Mouse (Mus musculus): ENCODE measurements at regions not wholly inside any gene's neighbourhood (a gene's known extent, or its start where the extent isn't known, plus 50 kb on each side); places are given as distances from the start of the nearest gene placed in this dataset.

- TF ChIP-seq MYOG (IDR thresholded peaks at IDR 0.05; ENCODE audit: control insufficient read depth in 1 of 3, insufficient read depth in 1 of 3, insufficient read length in 2 of 3, low read depth in 2 of 3), result no peak
- no peak for TF ChIP-seq MAX (IDR thresholded peaks at IDR 0.05; ENCODE audit: low read depth)
- no peak for TF ChIP-seq CEBPB (IDR thresholded peaks at IDR 0.05; ENCODE audit: insufficient read depth, poor library complexity, severe bottlenecking)
- TF ChIP-seq MYOD1 (IDR thresholded peaks at IDR 0.05; ENCODE audit: control insufficient read depth in 1 of 3, insufficient read length in 2 of 3, low read depth in 2 of 3), result no peak
- TF ChIP-seq USF1 (IDR thresholded peaks at IDR 0.05; ENCODE audit: low read depth), result no peak
- no peak for TF ChIP-seq POLR2AphosphoS2 (IDR thresholded peaks at IDR 0.05; ENCODE audit: insufficient read length, low read depth)
- no peak for TF ChIP-seq TCF3 (IDR thresholded peaks at IDR 0.05; ENCODE audit: insufficient read length, low read depth)
- no peak for TF ChIP-seq SRF (IDR thresholded peaks at IDR 0.05; ENCODE audit: control insufficient read depth, insufficient read length, low read depth)
- TF ChIP-seq E2F4 (IDR thresholded peaks at IDR 0.05; ENCODE audit: insufficient read depth), result no peak
- no peak for TF ChIP-seq TCF12 (IDR thresholded peaks at IDR 0.05; ENCODE audit: insufficient read depth, poor library complexity, severe bottlenecking)
- TF ChIP-seq REST (IDR thresholded peaks at IDR 0.05; ENCODE audit: insufficient read depth, insufficient read length), result no peak
- TF ChIP-seq POLR2A (IDR thresholded peaks at IDR 0.05; ENCODE audit: insufficient read length, low read depth), result no peak
- H3K27me3 ChIP-seq (ENCODE audit: control insufficient read depth, insufficient read depth, insufficient read length), result no peaks in the 10 kb centered on the region
- H3K36me3 ChIP-seq (ENCODE audit: control insufficient read depth, insufficient read depth), result no peaks in the 10 kb centered on the region
- no peak overlapping the region for H3K4me3 ChIP-seq
- no peak overlapping the region for H3K4me2 ChIP-seq (ENCODE audit: low read depth)
- H3ac ChIP-seq (ENCODE audit: control insufficient read depth, insufficient read length), result no peak overlapping the region
- H3K79me2 ChIP-seq (ENCODE audit: control insufficient read depth, insufficient read depth), result no peaks in the 10 kb centered on the region
Measured at GRCm38 (mm10) chr15:63614191-63614590, 230.8 kb downstream of the Gsdmc2 start.

GRCm38 (mm10) chr15:63613120-63613519 is 231.9 kb downstream of the Gsdmc2 start:
- no peak overlapping the region for H3K4me2 ChIP-seq (ENCODE audit: low read depth)
- no peak overlapping the region for H3ac ChIP-seq (ENCODE audit: control insufficient read depth, insufficient read length)
- no peaks in the 10 kb centered on the region for H3K27me3 ChIP-seq (ENCODE audit: control insufficient read depth, insufficient read depth, insufficient read length)
- H3K36me3 ChIP-seq (ENCODE audit: control insufficient read depth, insufficient read depth), result no peaks in the 10 kb centered on the region
- no peaks in the 10 kb centered on the region for H3K79me2 ChIP-seq (ENCODE audit: control insufficient read depth, insufficient read depth)
- no peak for TF ChIP-seq E2F4 (IDR thresholded peaks at IDR 0.05; ENCODE audit: insufficient read depth)
- TF ChIP-seq TCF12 (IDR thresholded peaks at IDR 0.05; ENCODE audit: insufficient read depth, poor library complexity, severe bottlenecking), result no peak
- TF ChIP-seq MYOG (IDR thresholded peaks at IDR 0.05; ENCODE audit: control insufficient read depth in 1 of 3, insufficient read depth in 1 of 3, insufficient read length in 2 of 3, low read depth in 2 of 3), result no peak
- TF ChIP-seq TCF3 (IDR thresholded peaks at IDR 0.05; ENCODE audit: insufficient read length, low read depth), result no peak
- TF ChIP-seq REST (IDR thresholded peaks at IDR 0.05; ENCODE audit: insufficient read depth, insufficient read length), result no peak
- TF ChIP-seq MYOD1 (IDR thresholded peaks at IDR 0.05; ENCODE audit: control insufficient read depth in 1 of 3, insufficient read length in 2 of 3, low read depth in 2 of 3), result no peak
- TF ChIP-seq CEBPB (IDR thresholded peaks at IDR 0.05; ENCODE audit: insufficient read depth, poor library complexity, severe bottlenecking), result no peak
- TF ChIP-seq POLR2A (IDR thresholded peaks at IDR 0.05; ENCODE audit: insufficient read length, low read depth), result no peak
- TF ChIP-seq SRF (IDR thresholded peaks at IDR 0.05; ENCODE audit: control insufficient read depth, insufficient read length, low read depth), result no peak
- no peak for TF ChIP-seq POLR2AphosphoS2 (IDR thresholded peaks at IDR 0.05; ENCODE audit: insufficient read length, low read depth)
- TF ChIP-seq MAX (IDR thresholded peaks at IDR 0.05; ENCODE audit: low read depth), result no peak
- no peak for TF ChIP-seq USF1 (IDR thresholded peaks at IDR 0.05; ENCODE audit: low read depth)
- no peak overlapping the region for H3K4me3 ChIP-seq

- TF ChIP-seq POLR2A (IDR thresholded peaks at IDR 0.05; ENCODE audit: insufficient read length, low read depth), result no peak
- TF ChIP-seq CEBPB (IDR thresholded peaks at IDR 0.05; ENCODE audit: insufficient read depth, poor library complexity, severe bottlenecking), result no peak
- TF ChIP-seq MYOG (IDR thresholded peaks at IDR 0.05; ENCODE audit: control insufficient read depth in 1 of 3, insufficient read depth in 1 of 3, insufficient read length in 2 of 3, low read depth in 2 of 3), result no peak
- no peak for TF ChIP-seq REST (IDR thresholded peaks at IDR 0.05; ENCODE audit: insufficient read depth, insufficient read length)
- TF ChIP-seq E2F4 (IDR thresholded peaks at IDR 0.05; ENCODE audit: insufficient read depth), result no peak
- no peak for TF ChIP-seq TCF3 (IDR thresholded peaks at IDR 0.05; ENCODE audit: insufficient read length, low read depth)
- TF ChIP-seq MAX (IDR thresholded peaks at IDR 0.05; ENCODE audit: low read depth), result no peak
- TF ChIP-seq POLR2AphosphoS2 (IDR thresholded peaks at IDR 0.05; ENCODE audit: insufficient read length, low read depth), result no peak
- no peak for TF ChIP-seq SRF (IDR thresholded peaks at IDR 0.05; ENCODE audit: control insufficient read depth, insufficient read length, low read depth)
- TF ChIP-seq USF1 (IDR thresholded peaks at IDR 0.05; ENCODE audit: low read depth), result no peak
- no peak for TF ChIP-seq MYOD1 (IDR thresholded peaks at IDR 0.05; ENCODE audit: control insufficient read depth in 1 of 3, insufficient read length in 2 of 3, low read depth in 2 of 3)
- TF ChIP-seq TCF12 (IDR thresholded peaks at IDR 0.05; ENCODE audit: insufficient read depth, poor library complexity, severe bottlenecking), result no peak
- H3K4me3 ChIP-seq, result no peak overlapping the region
- no peaks in the 10 kb centered on the region for H3K27me3 ChIP-seq (ENCODE audit: control insufficient read depth, insufficient read depth, insufficient read length)
- no peaks in the 10 kb centered on the region for H3K36me3 ChIP-seq (ENCODE audit: control insufficient read depth, insufficient read depth)
- H3ac ChIP-seq (ENCODE audit: control insufficient read depth, insufficient read length), result no peak overlapping the region
- no peaks in the 10 kb centered on the region for H3K79me2 ChIP-seq (ENCODE audit: control insufficient read depth, insufficient read depth)
- H3K4me2 ChIP-seq (ENCODE audit: low read depth), result no peak overlapping the region
Measured at GRCm38 (mm10) chr15:63611161-63611560, 233.8 kb downstream of the Gsdmc2 start.

- H3ac ChIP-seq (ENCODE audit: control insufficient read depth, insufficient read length), result no peak overlapping the region
- no peak overlapping the region for H3K4me2 ChIP-seq (ENCODE audit: low read depth)
- no peaks in the 10 kb centered on the region for H3K27me3 ChIP-seq (ENCODE audit: control insufficient read depth, insufficient read depth, insufficient read length)
- H3K4me3 ChIP-seq, result no peak overlapping the region
- H3K79me2 ChIP-seq (ENCODE audit: control insufficient read depth, insufficient read depth), result no peaks in the 10 kb centered on the region
- no peaks in the 10 kb centered on the region for H3K36me3 ChIP-seq (ENCODE audit: control insufficient read depth, insufficient read depth)
- TF ChIP-seq MAX (IDR thresholded peaks at IDR 0.05; ENCODE audit: low read depth) (no peak), MYOD1 (IDR thresholded peaks at IDR 0.05; ENCODE audit: control insufficient read depth in 1 of 3, insufficient read length in 2 of 3, low read depth in 2 of 3) (no peak), USF1 (IDR thresholded peaks at IDR 0.05; ENCODE audit: low read depth) (no peak), TCF12 (IDR thresholded peaks at IDR 0.05; ENCODE audit: insufficient read depth, poor library complexity, severe bottlenecking) (no peak), MYOG (IDR thresholded peaks at IDR 0.05; ENCODE audit: control insufficient read depth in 1 of 3, insufficient read depth in 1 of 3, insufficient read length in 2 of 3, low read depth in 2 of 3) (no peak), SRF (IDR thresholded peaks at IDR 0.05; ENCODE audit: control insufficient read depth, insufficient read length, low read depth) (no peak)
Measured at GRCm38 (mm10) chr15:63603100-63603714, 241.8 kb downstream of the Gsdmc2 start.
